Mouse (Mus musculus) left cerebral cortex, adult 8-10 months (tissue): ENCODE data around the gene Etv5. TPM values are rescaled to one million over a fixed set of nuclear protein-coding genes. Genes with fewer than 3 reads are reported as not detected.

Experiments used
- DNase-seq, 2 experiments: peaks; one replicate each; pipeline ENCODE4 v3.0.0; 2022; ENCODE audit warnings: low spot score in 2 of 2
- total RNA-seq, 4 experiments: library from RNA; stranded (reverse); gene quantifications; 2 replicates each; pipeline ENCODE4 v1.2.4; 2022

Etv5 gene
- total RNA-seq, 4 experiments from 2014 or later, result 60.9 to 81.8 (median 65.7) TPM

DNA sequence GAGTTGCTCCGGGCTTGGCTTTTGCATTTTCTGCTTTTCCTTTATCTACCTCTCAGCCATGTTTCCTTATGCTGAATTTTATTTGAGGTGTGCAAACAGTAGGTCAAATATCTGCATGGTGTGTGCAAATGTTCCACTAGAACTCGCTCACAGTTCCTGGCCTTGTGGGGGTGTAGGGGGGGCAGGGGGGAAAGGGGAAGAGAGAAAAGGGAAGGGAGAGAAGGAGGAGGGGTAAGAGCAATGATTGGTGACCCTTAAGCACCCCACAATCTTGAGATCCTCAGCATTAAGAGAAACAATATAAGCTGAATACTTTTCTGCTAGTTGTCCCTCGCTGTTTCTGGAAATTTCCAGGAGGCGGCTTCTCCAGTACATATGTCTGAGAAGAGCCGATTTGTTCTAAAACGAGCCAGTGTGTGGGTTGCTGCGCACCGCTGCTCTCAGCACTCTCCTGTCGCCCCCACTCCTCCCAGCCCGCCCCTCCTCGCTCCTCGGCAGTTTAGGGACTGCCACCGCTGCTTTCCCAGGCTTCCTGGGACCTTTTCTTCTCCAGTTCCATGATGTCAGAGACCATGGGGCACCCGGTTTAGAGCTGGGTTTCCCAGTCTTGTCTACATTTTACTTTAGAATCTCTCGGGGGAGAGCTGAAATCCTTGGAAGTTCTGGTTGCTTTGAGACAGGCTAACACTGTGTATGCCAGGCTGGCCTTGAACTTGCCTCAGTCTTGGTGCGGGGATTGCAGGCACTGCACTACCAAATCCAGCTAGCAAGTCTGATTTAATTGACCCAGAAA lies 90.8 kb downstream of the Etv5 start:
- DNase-seq, result peak; percentile 37 to 89

DNA sequence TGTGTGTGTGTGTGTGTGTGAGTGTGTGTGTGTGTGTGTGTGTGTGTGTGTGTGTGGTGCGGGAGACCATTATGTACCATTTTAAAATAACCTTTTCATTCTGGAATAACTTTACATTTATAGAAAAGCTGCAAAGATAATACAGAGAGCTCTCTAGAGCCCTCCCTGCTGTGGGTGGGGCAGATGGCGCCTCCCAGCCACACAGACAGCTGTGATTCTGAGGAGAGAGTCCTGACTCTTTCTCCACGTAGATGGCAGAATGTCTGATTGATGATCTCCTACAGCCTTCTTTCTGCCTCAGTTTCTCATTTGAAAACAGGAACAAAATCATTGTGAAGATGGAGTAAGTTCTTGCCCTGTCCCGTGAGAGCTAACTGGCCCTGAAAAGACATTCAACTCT lies 91.5 kb downstream of the Etv5 start:
- DNase-seq, result peak in 1 of 2 experiments; percentile 48

GRCm38 (mm10) chr16:22341236-22341671 lies 98.3 kb downstream of the Etv5 start:
- no peak for DNase-seq

GRCm38 (mm10) chr16:22335781-22336180 lies 103.7 kb downstream of the Etv5 start:
- no peak for DNase-seq

Other genes starting within 250 kb of the Etv5 start
- 10 to 100 TPM; 65.9 to 76.8 (median 70.2) TPM for gene Tra2b, start 173.7 kb downstream of the Etv5 start, total RNA-seq
- gene Dgkg, start 217.5 kb upstream of the Etv5 start, total RNA-seq, result 10 to 100 TPM; 53.2 to 63.0 (median 55.1) TPM